Mouse (Mus musculus) stomach, embryonic 14.5 days (tissue): ENCODE data around the gene Gm45837. TPM values are rescaled to one million over a fixed set of nuclear protein-coding genes. Genes with fewer than 3 reads are reported as not detected.

Source experiments
- ATAC-seq: fragments of 200-750 bp; cut with Nextera tagmentation; 2 replicates; pipeline ENCODE4 v1.8.0; 2017; ENCODE audit warnings: low read depth, moderate TSS enrichment; ENCODE audit not compliant: insufficient number of reproducible peaks, insufficient read depth, low FRiP score
- H3K27ac ChIP-seq: fragments of 300-500 bp; sonication (generic); 2 replicates; pipeline ENCODE4 v1.5.1; 2014; ENCODE audit warnings: mild to moderate bottlenecking, low read length, moderate library complexity, mixed read lengths
- H3K27me3 ChIP-seq: fragments of 300-500 bp; sonication (generic); 2 replicates; pipeline ENCODE4 v1.6.1; 2014; ENCODE audit warnings: low read length, control low read depth, mixed read lengths; ENCODE audit not compliant: control insufficient read depth, insufficient read depth
- H3K36me3 ChIP-seq: fragments of 300-500 bp; sonication (generic); 2 replicates; pipeline ENCODE4 v1.6.1; 2014; ENCODE audit warnings: mild to moderate bottlenecking, control low read depth, low read length, moderate library complexity, mixed read lengths; ENCODE audit not compliant: control insufficient read depth, insufficient read depth
- H3K4me1 ChIP-seq: fragments of 300-500 bp; sonication (generic); 2 replicates; pipeline ENCODE4 v1.6.1; 2014; ENCODE audit warnings: low read length, control low read depth, mixed read lengths; ENCODE audit not compliant: control insufficient read depth, insufficient read depth
- H3K4me2 ChIP-seq: fragments of 300-500 bp; sonication (generic); replicated peaks from 2 replicates; pipeline ENCODE4 v1.6.1; 2014; ENCODE audit warnings: low read depth, low read length, control low read depth
- H3K4me3 ChIP-seq: fragments of 300-500 bp; sonication (generic); 2 replicates; pipeline ENCODE4 v1.5.1; 2014; ENCODE audit warnings: low read depth, low read length, control low read depth
- H3K9ac ChIP-seq: fragments of 300-500 bp; sonication (generic); replicated peaks from 2 replicates; pipeline ENCODE4 v1.6.1; 2014; ENCODE audit warnings: low read depth, mild to moderate bottlenecking, control low read depth, low read length, moderate library complexity, mixed read lengths
- H3K9me3 ChIP-seq: fragments of 300-500 bp; sonication (generic); 2 replicates; pipeline ENCODE4 v1.6.1; 2016; ENCODE audit warnings: low read depth, low read length, control low read depth; ENCODE audit not compliant: control insufficient read depth
- WGBS: fragments of 180-500 bp; shearing (Covaris S2); extraction: QIAGEN DNeasy Blood & Tissue Kit; methylation state at CpG from one replicate; pipeline ENCODE4 v1.1.7; 2014; 5-methylcytosine and 5-hydroxymethylcytosine counted together
- polyA plus RNA-seq: library from polyadenylated mRNA; unstranded; fragments of >200 nt; fragmentation: Nextera tagmentation; extraction: Ambion mirVana; gene quantifications from 2 replicates; pipeline ENCODE4 v1.2.1, GENCODE M21; 2014

Gene Gm45837
- polyA plus RNA-seq, 1 experiment from 2014 or later, result 8.0 TPM

GRCm38 (mm10) chr7:101459305-101459813 is 48.7 kb downstream of the Gm45837 start:
- no peaks in the 10 kb centered on the region for H3K36me3 ChIP-seq
- no peaks in the 10 kb centered on the region for H3K27me3 ChIP-seq
- no peak overlapping the region for H3K4me2 ChIP-seq
- no peak for ATAC-seq
- no peak overlapping the region for H3K9ac ChIP-seq
- peaks cover 6% of the 10 kb centered on the region; the same call in 1 of the 2 replicates for H3K4me1 ChIP-seq
- no peak overlapping the region for H3K4me3 ChIP-seq
- H3K27ac ChIP-seq, result no peak overlapping the region
- no peaks in the 10 kb centered on the region for H3K9me3 ChIP-seq
- 68% methylated on average over 9 of the region's 9 CpGs for WGBS

- WGBS, result 68% methylated on average over 10 of the region's 10 CpGs
- Histone ChIP-seq H3K27me3 (no peaks in the 10 kb centered on the region), H3K4me3 (no peak overlapping the region), H3K9me3 (no peaks in the 10 kb centered on the region), H3K4me1 (peaks cover 9% of the 10 kb centered on the region; the same call in 1 of the 2 replicates), H3K4me2 (no peak overlapping the region), H3K36me3 (no peaks in the 10 kb centered on the region), H3K9ac (no peak overlapping the region), H3K27ac (no peak overlapping the region)
- ATAC-seq, result no peak
Observed at GRCm38 (mm10) chr7:101459923-101460607, 49.4 kb downstream of the Gm45837 start.

- no peak overlapping the region for H3K9ac ChIP-seq
- 47% methylated on average over 10 of the region's 10 CpGs for WGBS
- no peak overlapping the region for H3K4me2 ChIP-seq
- no peak for ATAC-seq
- H3K4me1 ChIP-seq, result peaks cover 14% of the 10 kb centered on the region; the same call in 1 of the 2 replicates
- H3K27me3 ChIP-seq, result no peaks in the 10 kb centered on the region
- no peaks in the 10 kb centered on the region for H3K36me3 ChIP-seq
- H3K27ac ChIP-seq, result no peak overlapping the region
- H3K4me3 ChIP-seq, result no peak overlapping the region
- no peaks in the 10 kb centered on the region for H3K9me3 ChIP-seq
Observed at GRCm38 (mm10) chr7:101460608-101460957, 49.9 kb downstream of the Gm45837 start.

- Histone ChIP-seq H3K4me3 (no peak overlapping the region), H3K9me3 (no peaks in the 10 kb centered on the region), H3K36me3 (no peaks in the 10 kb centered on the region), H3K27me3 (no peaks in the 10 kb centered on the region), H3K4me1 (peaks cover 16% of the 10 kb centered on the region; the same call in 1 of the 2 replicates), H3K4me2 (no peak overlapping the region), H3K27ac (no peak overlapping the region), H3K9ac (no peak overlapping the region)
- 70% methylated on average over 11 of the region's 11 CpGs for WGBS
- ATAC-seq, result no peak
Observed at GRCm38 (mm10) chr7:101461571-101461970, 50.9 kb downstream of the Gm45837 start.

- WGBS, result 67% methylated on average over 14 of the region's 14 CpGs
- Histone ChIP-seq H3K4me1 (peaks cover 16% of the 10 kb centered on the region; the same call in 1 of the 2 replicates), H3K9me3 (no peaks in the 10 kb centered on the region), H3K27me3 (no peaks in the 10 kb centered on the region), H3K27ac (no peak overlapping the region), H3K4me3 (no peak overlapping the region), H3K9ac (no peak overlapping the region), H3K36me3 (no peaks in the 10 kb centered on the region), H3K4me2 (no peak overlapping the region)
- no peak for ATAC-seq
Observed at GRCm38 (mm10) chr7:101462327-101463068, 51.8 kb downstream of the Gm45837 start.

GRCm38 (mm10) chr7:101463665-101464271 is 53.1 kb downstream of the Gm45837 start:
- peaks cover 16% of the 10 kb centered on the region; the same call in 1 of the 2 replicates for H3K4me1 ChIP-seq
- no peak for ATAC-seq
- 79% methylated on average over 11 of the region's 11 CpGs for WGBS

GRCm38 (mm10) chr7:101464927-101465326 is 54.2 kb downstream of the Gm45837 start:
- no peak overlapping the region for H3K4me3 ChIP-seq
- WGBS, result 61% methylated on average over 4 of the region's 4 CpGs
- H3K4me1 ChIP-seq, result peaks cover 16% of the 10 kb centered on the region; the same call in 1 of the 2 replicates
- H3K27me3 ChIP-seq, result no peaks in the 10 kb centered on the region
- no peak overlapping the region for H3K4me2 ChIP-seq
- no peaks in the 10 kb centered on the region for H3K9me3 ChIP-seq
- no peak for ATAC-seq
- no peak overlapping the region; the same call in 1 of the 2 replicates for H3K27ac ChIP-seq
- no peak overlapping the region for H3K9ac ChIP-seq
- H3K36me3 ChIP-seq, result no peaks in the 10 kb centered on the region

More at GRCm38 (mm10) chr7:101463665-101464271, 53.1 kb downstream of the Gm45837 start:
- no peak overlapping the region for H3K4me3 ChIP-seq
- H3K9me3 ChIP-seq, result no peaks in the 10 kb centered on the region
- no peaks in the 10 kb centered on the region for H3K27me3 ChIP-seq
- H3K36me3 ChIP-seq, result no peaks in the 10 kb centered on the region
- H3K9ac ChIP-seq, result no peak overlapping the region
- H3K27ac ChIP-seq, result no peak overlapping the region
- no peak overlapping the region for H3K4me2 ChIP-seq

- Histone ChIP-seq H3K27ac (no peak overlapping the region; the same call in 1 of the 2 replicates), H3K4me2 (no peak overlapping the region), H3K27me3 (no peaks in the 10 kb centered on the region), H3K9ac (no peak overlapping the region), H3K9me3 (no peaks in the 10 kb centered on the region), H3K4me1 (peaks cover 16% of the 10 kb centered on the region; the same call in 1 of the 2 replicates), H3K36me3 (no peaks in the 10 kb centered on the region), H3K4me3 (no peak overlapping the region)
- no peak for ATAC-seq
- 11% methylated on average over 14 of the region's 14 CpGs for WGBS
Observed at GRCm38 (mm10) chr7:101465392-101465791, 54.7 kb downstream of the Gm45837 start.
